Mouse (Mus musculus) heart, embryonic 11.5 days (tissue): ENCODE results near the gene AC140267.1. TPM values are rescaled to one million over a fixed set of nuclear protein-coding genes. Genes with fewer than 3 reads are reported as not detected.
A peak's percentile ranks its signal among the peaks of the same experiment; 100 is the strongest.

ENCODE experiments used
- ATAC-seq: fragments of 200-750 bp; cut with Nextera tagmentation; replicated peaks from 2 replicates; pipeline ENCODE4 v1.8.0; 2017; ENCODE audit warnings: moderate library complexity; ENCODE audit not compliant: insufficient number of reproducible peaks, low FRiP score, low TSS enrichment
- H3K27ac ChIP-seq: fragments of 300-500 bp; sonication (generic); 2 replicates; pipeline ENCODE4 v1.5.1; 2014; ENCODE audit warnings: mild to moderate bottlenecking, low read depth, low read length
- H3K27me3 ChIP-seq: fragments of 300-500 bp; sonication (generic); 2 replicates; pipeline ENCODE4 v1.6.1; 2014; ENCODE audit warnings: mild to moderate bottlenecking, low read length, mixed read lengths; ENCODE audit not compliant: control insufficient read depth, insufficient read depth
- H3K36me3 ChIP-seq: fragments of 300-500 bp; sonication (generic); 2 replicates; pipeline ENCODE4 v1.6.1; 2014; ENCODE audit warnings: mild to moderate bottlenecking, low read length, moderate library complexity, mixed read lengths; ENCODE audit not compliant: control insufficient read depth, insufficient read depth
- H3K4me1 ChIP-seq: fragments of 300-500 bp; sonication (generic); 2 replicates; pipeline ENCODE4 v1.6.1; 2014; ENCODE audit warnings: low read length; ENCODE audit not compliant: control insufficient read depth, insufficient read depth
- H3K4me2 ChIP-seq: fragments of 300-500 bp; sonication (generic); 2 replicates; pipeline ENCODE4 v1.6.1; 2014; ENCODE audit warnings: mild to moderate bottlenecking, moderate library complexity
- H3K4me3 ChIP-seq: fragments of 300-500 bp; sonication (generic); 2 replicates; pipeline ENCODE4 v1.5.1; 2014; ENCODE audit warnings: low read depth, low read length
- H3K9ac ChIP-seq: fragments of 300-500 bp; sonication (generic); 2 replicates; pipeline ENCODE4 v1.6.1; 2014; ENCODE audit warnings: mild to moderate bottlenecking, low read depth, low read length, moderate library complexity
- H3K9me3 ChIP-seq: fragments of 300-500 bp; sonication (generic); replicated peaks from 2 replicates; pipeline ENCODE4 v1.6.1; 2016; ENCODE audit warnings: low read length; ENCODE audit not compliant: control insufficient read depth
- WGBS: fragments of 180-500 bp; shearing (Covaris S2); extraction: QIAGEN DNeasy Blood & Tissue Kit; methylation state at CpG from one replicate; pipeline ENCODE4 v1.1.7; 2014; ENCODE audit not compliant: insufficient replicate concordance; 5-methylcytosine and 5-hydroxymethylcytosine counted together
- polyA plus RNA-seq: library from polyadenylated mRNA; unstranded; fragments of >200 nt; fragmentation: Nextera tagmentation; extraction: Ambion mirVana; gene quantifications from 2 replicates; pipeline ENCODE4 v1.2.1, GENCODE M21; 2014

The AC140267.1 gene
- polyA plus RNA-seq, 1 experiment from 2014 or later, result not detected

GRCm38 (mm10) chr15:80248135-80248534 lies 12.5 kb downstream of the AC140267.1 start:
- Histone ChIP-seq H3K27me3 (no peaks in the 10 kb centered on the region), H3K4me1 (peaks cover 25% of the 10 kb centered on the region), H3K36me3 (peaks cover 36% of the 10 kb centered on the region), H3K9me3 (no peaks in the 10 kb centered on the region), H3K4me2 (no peak overlapping the region), H3K9ac (no peak overlapping the region), H3K4me3 (no peak overlapping the region), H3K27ac (no peak overlapping the region)
- WGBS, result 94% methylated on average over 12 of the region's 12 CpGs
- ATAC-seq, result no peak

DNA sequence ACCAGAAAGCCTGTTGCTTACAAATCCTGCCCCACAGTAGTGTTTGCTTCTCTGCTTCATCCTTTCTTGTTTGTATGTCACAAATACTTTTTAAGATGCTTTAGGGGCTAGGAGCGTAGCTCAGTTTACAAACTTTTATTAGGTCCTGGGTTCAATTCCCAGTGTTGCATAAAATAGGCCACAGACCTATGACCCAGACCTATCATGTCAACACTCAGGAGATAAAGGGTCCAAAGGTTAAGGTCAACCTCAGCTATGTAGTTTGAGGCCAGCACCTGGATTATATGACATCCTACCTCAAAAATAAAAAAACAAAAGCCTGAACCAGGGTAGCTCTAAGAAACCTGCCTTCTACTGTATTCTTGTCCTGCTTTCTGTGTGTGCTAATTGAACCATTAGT lies 13.0 kb downstream of the AC140267.1 start:
- H3K27me3 ChIP-seq, result no peaks in the 10 kb centered on the region
- no peak for ATAC-seq
- WGBS, result 86% methylated on average over 1 of the region's 1 CpGs
- H3K27ac ChIP-seq, result no peak overlapping the region
- no peak overlapping the region for H3K9ac ChIP-seq
- H3K4me2 ChIP-seq, result no peak overlapping the region
- no peaks in the 10 kb centered on the region for H3K9me3 ChIP-seq
- H3K36me3 ChIP-seq, result peaks cover 36% of the 10 kb centered on the region
- H3K4me3 ChIP-seq, result no peak overlapping the region
- H3K4me1 ChIP-seq, result peaks cover 25% of the 10 kb centered on the region

GRCm38 (mm10) chr15:80249672-80250071 lies 14.0 kb downstream of the AC140267.1 start:
- H3K27me3 ChIP-seq, result no peaks in the 10 kb centered on the region
- no peak overlapping the region for H3K9ac ChIP-seq
- no peak for ATAC-seq
- H3K4me1 ChIP-seq, result peaks cover 31% of the 10 kb centered on the region
- WGBS, result 95% methylated on average over 10 of the region's 10 CpGs
- H3K27ac ChIP-seq, result peak overlapping the region; percentile 71; the same call in 1 of the 2 replicates
- H3K9me3 ChIP-seq, result no peaks in the 10 kb centered on the region
- H3K4me2 ChIP-seq, result no peak overlapping the region
- peaks cover 34% of the 10 kb centered on the region for H3K36me3 ChIP-seq
- H3K4me3 ChIP-seq, result no peak overlapping the region

DNA sequence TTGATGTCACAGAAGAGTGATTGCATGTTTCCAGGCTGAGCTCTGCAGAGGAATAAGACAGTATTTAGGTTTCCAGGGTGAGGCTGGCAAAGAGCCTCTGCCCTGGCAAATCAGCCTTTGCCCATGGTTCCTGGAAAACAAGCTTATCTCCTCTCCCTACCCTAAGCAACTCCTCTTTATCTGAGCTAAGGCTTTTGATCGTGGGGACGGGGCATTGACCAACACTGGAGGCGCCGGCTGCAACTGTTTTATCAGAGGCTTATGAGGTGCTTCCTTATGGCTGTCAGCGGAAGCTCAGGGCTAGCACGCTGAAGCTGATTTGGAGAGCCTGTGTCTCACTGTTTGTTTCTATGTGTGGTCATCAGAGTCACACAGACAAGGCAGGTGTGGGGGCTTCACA lies 15.0 kb downstream of the AC140267.1 start:
- Histone ChIP-seq H3K4me3 (0 out of 2 replicates have a peak overlapping the region, but pooled peaks have one; percentile 3), H3K27me3 (no peaks in the 10 kb centered on the region), H3K4me1 (peaks cover 31% of the 10 kb centered on the region), H3K27ac (peak overlapping the region; percentile 88), H3K9me3 (no peaks in the 10 kb centered on the region), H3K36me3 (peaks cover 31% of the 10 kb centered on the region), H3K9ac (peak overlapping the region; percentile 56), H3K4me2 (peak overlapping the region; percentile 43)
- WGBS, result 20% methylated on average over 6 of the region's 6 CpGs
- no peak for ATAC-seq

DNA sequence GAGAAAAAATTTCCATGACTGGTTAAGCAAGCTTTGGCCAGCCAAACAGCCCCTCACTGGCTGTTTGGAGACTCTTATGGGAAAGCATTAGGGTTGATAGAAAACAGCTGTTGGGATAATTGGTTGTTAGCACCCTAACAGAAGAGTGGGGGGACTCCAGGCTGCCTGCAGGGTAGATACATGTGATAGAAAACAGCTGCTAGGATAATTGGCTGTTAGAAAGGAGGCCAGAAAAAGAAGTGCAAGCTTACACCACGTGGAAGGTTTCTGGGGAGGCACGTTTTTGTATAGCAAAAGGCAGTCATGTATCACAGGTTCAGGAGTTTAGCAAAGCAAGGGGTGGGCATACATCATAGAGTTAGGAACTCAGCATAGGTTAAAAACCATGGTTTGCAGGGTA lies 17.9 kb downstream of the AC140267.1 start:
- H3K27ac ChIP-seq, result peak overlapping the region; percentile 99
- peaks cover 28% of the 10 kb centered on the region for H3K36me3 ChIP-seq
- no peaks in the 10 kb centered on the region for H3K27me3 ChIP-seq
- no peaks in the 10 kb centered on the region for H3K9me3 ChIP-seq
- H3K4me2 ChIP-seq, result peak overlapping the region; percentile 84; the same call in 1 of the 2 replicates
- peaks cover 44% of the 10 kb centered on the region for H3K4me1 ChIP-seq
- H3K4me3 ChIP-seq, result no peak overlapping the region
- H3K9ac ChIP-seq, result 0 out of 2 replicates have a peak overlapping the region, but pooled peaks have one; percentile 40
- WGBS, result 35% methylated on average over 2 of the region's 2 CpGs
- no peak for ATAC-seq

- 40% methylated on average over 6 of the region's 6 CpGs for whole genome bisulfite sequencing
- peak overlapping the region; percentile 99 for H3K27ac ChIP-seq
- peak overlapping the region; percentile 84 for H3K4me2 ChIP-seq
- peak overlapping the region; percentile 98 for H3K4me3 ChIP-seq
- peaks cover 46% of the 10 kb centered on the region for H3K4me1 ChIP-seq
- peak overlapping the region; percentile 100 for H3K9ac ChIP-seq
- no peaks in the 10 kb centered on the region for H3K9me3 ChIP-seq
- peaks cover 21% of the 10 kb centered on the region for H3K36me3 ChIP-seq
- no peak for ATAC-seq
- no peaks in the 10 kb centered on the region for H3K27me3 ChIP-seq
These were observed 18.6 kb downstream of the AC140267.1 start for GRCm38 (mm10) chr15:80254207-80254606.

DNA sequence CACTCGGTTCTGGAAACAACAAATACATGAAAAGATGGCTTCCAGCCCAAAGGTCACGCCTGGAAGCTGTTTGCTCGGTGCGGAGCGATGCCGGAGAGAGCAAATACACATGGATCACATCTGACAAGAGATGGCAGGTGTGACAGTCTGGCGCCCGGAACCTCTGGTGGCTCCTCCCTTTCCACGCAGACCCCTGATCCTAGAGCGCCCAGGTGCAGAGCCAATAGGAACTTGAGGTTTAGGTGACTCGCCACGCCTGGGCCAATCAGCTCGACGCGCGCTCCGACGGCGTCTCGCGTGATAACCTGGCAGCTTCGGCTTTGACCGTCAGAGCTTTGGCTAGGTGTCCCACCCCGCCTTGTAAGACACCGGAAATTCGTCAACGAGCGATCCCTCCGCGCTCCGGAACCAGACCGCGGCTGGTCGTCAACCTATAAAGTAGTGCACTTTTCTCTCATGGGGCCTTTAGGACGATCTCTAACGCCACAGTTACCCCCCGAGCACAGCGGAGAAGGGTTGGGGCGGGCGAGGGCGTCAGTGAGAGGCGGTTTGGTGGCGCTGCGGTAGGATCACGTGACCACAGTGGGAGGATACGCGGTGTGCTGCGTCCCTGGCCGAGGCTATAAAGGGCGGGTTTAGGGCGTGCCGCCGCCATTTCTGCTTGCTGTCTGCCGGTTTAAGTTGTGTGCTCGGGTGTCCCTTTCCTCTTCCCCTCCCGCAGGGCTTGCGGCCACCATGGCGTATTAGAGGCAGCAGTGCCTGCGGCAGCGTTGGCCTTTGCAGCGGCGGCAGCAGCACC lies 19.4 kb downstream of the AC140267.1 start, which contains the start of gene Atf4:
Gene Atf4, plus strand, starts transcription at position 338 of the 799 bp plus-strand sequence.
- Histone ChIP-seq H3K4me1 (peaks cover 39% of the 10 kb centered on the region), H3K27ac (peak within 1 kb of the TSS; percentile 99), H3K36me3 (peaks cover 14% of the 10 kb centered on the region), H3K9me3 (no peaks in the 10 kb centered on the region), H3K27me3 (no peaks in the 10 kb centered on the region), H3K4me3 (peak within 1 kb of the TSS; percentile 98), H3K4me2 (peak within 1 kb of the TSS; percentile 84), H3K9ac (peak within 1 kb of the TSS; percentile 100)
- peak; percentile 91 for ATAC-seq
- under 1% methylated on average over 62 of the region's 62 CpGs for WGBS

DNA sequence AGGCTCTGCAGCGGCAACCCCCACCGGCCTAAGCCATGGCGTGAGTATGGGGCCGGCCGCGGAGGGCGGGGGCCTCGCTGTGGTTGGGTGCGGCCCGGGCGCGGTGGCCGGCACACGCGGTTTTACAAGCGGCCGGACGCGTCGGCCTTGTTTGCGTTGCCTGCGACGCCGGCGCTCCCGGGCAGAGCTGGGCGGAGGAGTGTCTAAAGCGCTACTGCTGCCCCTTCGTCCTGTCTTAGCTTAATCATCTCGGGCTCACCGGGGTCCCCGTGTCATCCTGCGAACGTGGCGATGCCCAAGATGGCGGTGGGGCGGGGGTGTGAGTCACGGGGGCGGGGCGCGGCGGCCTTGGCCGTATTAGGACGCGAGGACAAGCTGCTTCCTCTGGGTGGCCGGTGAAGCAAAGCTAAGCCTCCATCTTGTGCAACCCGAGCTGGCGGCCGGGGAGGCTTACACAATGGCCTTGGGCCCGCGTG lies 20.0 kb downstream of the AC140267.1 start:
- under 1% methylated on average over 51 of the region's 51 CpGs for WGBS
- peak overlapping the region; percentile 99 for H3K27ac ChIP-seq
- H3K27me3 ChIP-seq, result no peaks in the 10 kb centered on the region
- H3K9me3 ChIP-seq, result no peaks in the 10 kb centered on the region
- peak; percentile 60 for ATAC-seq
- H3K36me3 ChIP-seq, result peaks cover 14% of the 10 kb centered on the region
- peak overlapping the region; percentile 100 for H3K9ac ChIP-seq
- peaks cover 33% of the 10 kb centered on the region for H3K4me1 ChIP-seq
- H3K4me3 ChIP-seq, result peak overlapping the region; percentile 98
- peak overlapping the region; percentile 84 for H3K4me2 ChIP-seq
